ENCODE assay signal across 9 mouse cellular contexts in genomic region chr2:117180250-117180885, GRCm38 (mm10). TPM values are rescaled to one million over a fixed set of nuclear protein-coding genes. Genes with fewer than 3 reads are reported as not detected.
A peak's percentile ranks its signal among the peaks of the same experiment; 100 is the strongest.
DNase-seq lines count a peak whose midpoint lies in the region; TF ChIP-seq lines count a peak whose summit lies in the region.
"Had no signal": no experiment of that assay in that cellular context is flagged by ENCODE, and none has a peak within 500 bp of the region (broad histone marks: within the 10 kb centered on the region; RNA-seq: fewer than 3 reads in every experiment).

No protein-coding gene starts in this region.

- peak; percentile 94 for TF ChIP-seq RAD21 in CH12.LX (IDR thresholded peaks at IDR 0.05; ENCODE audit: low read depth, low read length)

- H3K4me3 ChIP-seq in CH12.LX (replicated peaks in 1 of 3; ENCODE audit: low read depth in 2 of 3, low read length in 2 of 3, poor library complexity in 1 of 3): no peak overlapping the region
- H3K4me3 ChIP-seq in forebrain, embryonic 10.5 days: no peak overlapping the region
- no peak overlapping the region for H3K4me3 ChIP-seq in lung, adult 2 months (replicated peaks; ENCODE audit: extremely low read depth, low read depth, low read length)
- H3K4me3 ChIP-seq in olfactory bulb, adult 2 months (ENCODE audit: insufficient read depth, low read depth, low read length): no peak overlapping the region
- H3K4me3 ChIP-seq: heart, embryonic 13.5 days had no signal

- no peaks in the 10 kb centered on the region for H3K27me3 ChIP-seq in CH12.LX (replicated peaks)
- no peaks in the 10 kb centered on the region for H3K27me3 ChIP-seq in forebrain, embryonic 10.5 days (ENCODE audit: poor library complexity, severe bottlenecking)
- H3K27me3 ChIP-seq: heart, embryonic 13.5 days had no signal

- TF ChIP-seq EP300 in CH12.LX (IDR thresholded peaks at IDR 0.05; ENCODE audit: low read length): no peak

- H3K4me1 ChIP-seq in CH12.LX (ENCODE audit: control insufficient read depth in 1 of 2, insufficient read depth in 2 of 2): no peaks in the 10 kb centered on the region
- H3K4me1 ChIP-seq in forebrain, embryonic 10.5 days: 0 out of 2 replicates have a peak, but pooled peaks cover 3% of the 10 kb centered on the region
- H3K4me1 ChIP-seq in lung, adult 2 months (ENCODE audit: control insufficient read depth, insufficient read depth, low read length): peaks cover 4% of the 10 kb centered on the region
- H3K4me1 ChIP-seq in olfactory bulb, adult 2 months (ENCODE audit: control insufficient read depth, insufficient read depth, low read length): 0 out of 2 replicates have a peak, but pooled peaks cover 3% of the 10 kb centered on the region

- no peaks in the 10 kb centered on the region for H3K79me2 ChIP-seq in CH12.LX (replicated peaks; ENCODE audit: control insufficient read depth, extremely low read depth, insufficient read depth, poor library complexity, severe bottlenecking)

- TF ChIP-seq CTCF in CH12.LX (conservative IDR thresholded peaks at IDR 0.05 in 1 of 2, IDR thresholded peaks at IDR 0.05 in 1 of 2; ENCODE audit: low read depth in 2 of 2, low read length in 2 of 2): peak; percentile 72 to 94
- TF ChIP-seq CTCF in lung, adult 2 months (IDR thresholded peaks at IDR 0.05; ENCODE audit: insufficient read depth, low read length): peak; percentile 98
- TF ChIP-seq CTCF in olfactory bulb, adult 2 months (IDR thresholded peaks at IDR 0.05; ENCODE audit: insufficient read depth, low read depth, low read length): peak; percentile 90

- TF ChIP-seq POLR2A in CH12.LX (IDR thresholded peaks at IDR 0.05; ENCODE audit: low read depth, low read length): no peak
- no peak for TF ChIP-seq POLR2A in lung, adult 2 months (IDR thresholded peaks at IDR 0.05; ENCODE audit: borderline replicate concordance, extremely low read depth, low read depth, low read length)
- TF ChIP-seq POLR2A in olfactory bulb, adult 2 months (IDR thresholded peaks at IDR 0.05; ENCODE audit: insufficient read depth, low read depth, low read length): no peak

- peaks cover 13 to 54% of the 10 kb centered on the region in 2 experiments for H3K36me3 ChIP-seq in CH12.LX (replicated peaks in 1 of 2; ENCODE audit: control insufficient read depth in 1 of 2, insufficient read depth in 1 of 2, low read length in 1 of 2)
- peaks cover 60% of the 10 kb centered on the region for H3K36me3 ChIP-seq in forebrain, embryonic 10.5 days (replicated peaks)

- no peaks in the 10 kb centered on the region for H3K9me3 ChIP-seq in CH12.LX (replicated peaks; ENCODE audit: low read length)
- H3K9me3 ChIP-seq in forebrain, embryonic 10.5 days: no peaks in the 10 kb centered on the region
- H3K9me3 ChIP-seq: heart, embryonic 13.5 days had no signal

- H3K9ac ChIP-seq in CH12.LX (ENCODE audit: insufficient read depth, low read depth): no peak overlapping the region
- H3K9ac ChIP-seq: heart, embryonic 13.5 days had no signal

- no peak overlapping the region for H3K4me2 ChIP-seq in CH12.LX (ENCODE audit: insufficient read depth, low read depth, poor library complexity, severe bottlenecking)
- H3K4me2 ChIP-seq: heart, embryonic 13.5 days had no signal

- in situ Hi-C loops in CH12.LX (cut with MboI; ENCODE audit: low pct_ligation_motif_present, low pct_unique_long_range_greater_than_20kb, low sequenced_read_pairs): loop anchor here (5.0 kb wide), 1 partner anchor 278 kb away; no protein-coding TSS in a partner anchor

- intact Hi-C loops in heart, postnatal 36 days (cut with DNase I): loop anchor here (1.0 to 2.0 kb wide), 3 partner anchors 50 to 280 kb away; no protein-coding TSS in a partner anchor

- dilution Hi-C loops in CH12.LX (cut with MboI; ENCODE audit: extremely low pct_ligation_motif_present, extremely low pct_unique_long_range_greater_than_20kb, low sequenced_read_pairs): no loop called here

- H3K27ac ChIP-seq in CH12.LX (ENCODE audit: insufficient read depth, low read depth): no peak overlapping the region
- no peak overlapping the region for H3K27ac ChIP-seq in forebrain, embryonic 10.5 days
- no peak overlapping the region for H3K27ac ChIP-seq in olfactory bulb, adult 2 months (ENCODE audit: insufficient read depth, low read depth, low read length)
- H3K27ac ChIP-seq: heart, embryonic 13.5 days had no signal

- peak; percentile 66 for DNase-seq in CH12.LX (ENCODE audit: extremely low read depth)
- DNase-seq in c-Kit-negative CD71-positive TER-119-positive erythroid progenitor cells, embryonic 14.5 days (ENCODE audit: low read depth, low spot score): peak; percentile 3
- DNase-seq in forebrain, embryonic 10.5 days (ENCODE audit: extremely low spot score, low spot score): peak; percentile 70
- DNase-seq in heart, postnatal 36 days: peak; percentile 84 to 88
- DNase-seq in layer of hippocampus, adult 11-12 months (ENCODE audit: low spot score): peak; percentile 87
- peak; percentile 81 for DNase-seq in lung, adult 2 months
- DNase-seq in testis, postnatal 14 days (ENCODE audit: low spot score): peak; percentile 29

- WGBS in forebrain, embryonic 10.5 days: 47% methylated on average over 7 of the region's 7 CpGs
- WGBS in lung, adult 2 months: 30% methylated on average over 7 of the region's 7 CpGs
- WGBS in olfactory bulb, adult 2 months: 25% methylated on average over 7 of the region's 7 CpGs

TF ChIP-seq in CH12.LX, 34 proteins besides CTCF, POLR2A, EP300 and RAD21:
- TF ChIP-seq SMC3 (IDR thresholded peaks at IDR 0.05; ENCODE audit: low read depth, low read length): peak; percentile 98
- TF ChIP-seq CHD2 (IDR thresholded peaks at IDR 0.05; ENCODE audit: low read length): no peak
- peak; percentile 77 for TF ChIP-seq ZC3H11A (IDR thresholded peaks at IDR 0.05; ENCODE audit: low read depth, low read length)
TF ChIP-seq in CH12.LX: peak in this region for 2.

RNA-seq across cellular contexts. Expression of gene Spred1, which starts 59.2 kb away (rescaled TPM):
- total RNA-seq in CH12.LX (2012; rRNA removed) (6.9 and 7.0 TPM in 2 replicates), CH12.LX (2014; rRNA removed) (16.5 and 18.1 TPM in 2 replicates)
- polyA plus RNA-seq in CH12.LX (2012; ENCODE audit: insufficient read length, low read depth): 8.8 and 9.7 TPM in 2 replicates
- polyA plus RNA-seq in forebrain, embryonic 10.5 days (2016; fragmentation: Nextera tagmentation; extraction: Ambion mirVana): 7.2 and 7.4 TPM in 2 replicates
- 10 to 100 TPM; 15.7 to 16.6 TPM for total RNA-seq in heart, postnatal 36 days (2021)
- polyA plus RNA-seq in lung, adult 2 months (2012; rRNA removed): 7.4 and 8.4 TPM in 2 replicates
- polyA plus RNA-seq in olfactory bulb, adult 2 months (2012; ENCODE audit: insufficient read depth, insufficient read length, low replicate concordance, missing spikeins): 67.2 and 101 TPM in 2 replicates

Comparison
In these comparisons a context has a peak if more than half of its experiments do, and no peak if none do; other contexts are left out.
1. DNase-seq: peak in every context shown above with its lines; median percentile 87 in layer of hippocampus, adult 11-12 months; 86 in heart, postnatal 36 days; 81 in lung, adult 2 months; 70 in forebrain, embryonic 10.5 days; 66 in CH12.LX; 29 in testis, postnatal 14 days; 3 in c-Kit-negative CD71-positive TER-119-positive erythroid progenitor cells, embryonic 14.5 days.